Mouse (Mus musculus) limb, embryonic 13.5 days (tissue): ENCODE measurements around the gene Ccdc74a. TPM values are rescaled to one million over a fixed set of nuclear protein-coding genes. Genes with fewer than 3 reads are reported as not detected.
"Not testable (repeated sequence)": the region's sequence is repeated elsewhere in the genome, so short reads cannot be mapped to it uniquely, and the experiment has no call there.

Experiments
- ATAC-seq: fragments of 200-750 bp; cut with Nextera tagmentation; 2 replicates; pipeline ENCODE4 v1.8.0; 2017; ENCODE audit warnings: low read depth, moderate number of reproducible peaks, moderate TSS enrichment; ENCODE audit not compliant: low FRiP score
- H3K27ac ChIP-seq: fragments of 300-500 bp; sonication (generic); 2 replicates; pipeline ENCODE4 v1.5.1; 2015; ENCODE audit warnings: inconsistent platforms, mild to moderate bottlenecking, moderate library complexity
- H3K27me3 ChIP-seq: fragments of 300-500 bp; sonication (generic); 2 replicates; pipeline ENCODE4 v1.6.1; 2015; ENCODE audit warnings: mild to moderate bottlenecking, inconsistent platforms
- H3K36me3 ChIP-seq: fragments of 300-500 bp; sonication (generic); 2 replicates; pipeline ENCODE4 v1.6.1; 2015; ENCODE audit warnings: inconsistent platforms, mild to moderate bottlenecking, moderate library complexity
- H3K4me1 ChIP-seq: fragments of 300-500 bp; sonication (generic); 2 replicates; pipeline ENCODE4 v1.6.1; 2015; ENCODE audit warnings: inconsistent platforms
- H3K4me2 ChIP-seq: fragments of 300-500 bp; sonication (generic); replicated peaks from 2 replicates; pipeline ENCODE4 v1.6.1; 2015; ENCODE audit warnings: inconsistent platforms, mild to moderate bottlenecking, moderate library complexity
- H3K4me3 ChIP-seq: fragments of 300-500 bp; sonication (generic); 2 replicates; pipeline ENCODE4 v1.5.1; 2015; ENCODE audit warnings: moderate library complexity, mild to moderate bottlenecking, inconsistent platforms
- H3K9ac ChIP-seq: fragments of 300-500 bp; sonication (generic); 2 replicates; pipeline ENCODE4 v1.6.1; 2015; ENCODE audit warnings: mild to moderate bottlenecking, inconsistent platforms
- H3K9me3 ChIP-seq: fragments of 300-500 bp; sonication (generic); 2 replicates; pipeline ENCODE4 v1.6.1; 2016; ENCODE audit warnings: inconsistent platforms
- WGBS: fragments of 180-500 bp; shearing (Covaris S2); methylation state at CpG from one replicate; pipeline ENCODE4 v1.1.7; 2015; 5-methylcytosine and 5-hydroxymethylcytosine counted together
- polyA plus RNA-seq: library from polyadenylated mRNA; unstranded; fragments of >200 nt; fragmentation: Nextera tagmentation; extraction: Ambion mirVana; gene quantifications from 2 replicates; pipeline ENCODE4 v1.2.1, GENCODE M21; 2015

Gene Ccdc74a
- 9.0 and 9.8 TPM in 2 replicates for polyA plus RNA-seq

GRCm38 (mm10) chr16:17646310-17647114 lies at the start of gene Ccdc74a:
Ccdc74a (plus strand) TSS chr16:17646470.
- peak; percentile 94 for ATAC-seq
- peak within 1 kb of the TSS; percentile 79 for H3K9ac ChIP-seq
- no peaks in the 10 kb centered on the region for H3K27me3 ChIP-seq
- H3K27ac ChIP-seq: peak within 1 kb of the TSS; percentile 15; the same call in 1 of the 2 replicates
- peak within 1 kb of the TSS; percentile 75 for H3K4me2 ChIP-seq
- H3K4me1 ChIP-seq: peaks cover 7% of the 10 kb centered on the region
- peak within 1 kb of the TSS; percentile 58 for H3K4me3 ChIP-seq
- H3K36me3 ChIP-seq: peaks cover 58% of the 10 kb centered on the region
- no peaks in the 10 kb centered on the region for H3K9me3 ChIP-seq
- 2% methylated on average over 48 of the region's 65 CpGs for WGBS

GRCm38 (mm10) chr16:17600944-17601562 lies 45.2 kb upstream of the Ccdc74a start:
- Histone ChIP-seq H3K9me3 (no peaks in the 10 kb centered on the region), H3K27ac (no peak overlapping the region), H3K9ac (no peak overlapping the region), H3K27me3 (no peaks in the 10 kb centered on the region), H3K4me1 (no peaks in the 10 kb centered on the region), H3K36me3 (no peaks in the 10 kb centered on the region), H3K4me2 (no peak overlapping the region), H3K4me3 (no peak overlapping the region)
- ATAC-seq: no peak
- WGBS: 56% methylated on average over 3 of the region's 3 CpGs

GRCm38 (mm10) chr16:17604941-17605340 lies 41.3 kb upstream of the Ccdc74a start:
- Histone ChIP-seq H3K4me1 (no peaks in the 10 kb centered on the region), H3K9ac (no peak overlapping the region), H3K4me3 (no peak overlapping the region), H3K9me3 (no peaks in the 10 kb centered on the region), H3K4me2 (no peak overlapping the region), H3K36me3 (no peaks in the 10 kb centered on the region), H3K27ac (no peak overlapping the region), H3K27me3 (no peaks in the 10 kb centered on the region)
- no peak for ATAC-seq
- 72% methylated on average over 4 of the region's 4 CpGs for WGBS

- 78% methylated on average over 5 of the region's 5 CpGs for WGBS
- no peaks in the 10 kb centered on the region for H3K27me3 ChIP-seq
- H3K4me3 ChIP-seq: no peak overlapping the region
- no peaks in the 10 kb centered on the region for H3K36me3 ChIP-seq
- no peak overlapping the region for H3K27ac ChIP-seq
- no peak overlapping the region for H3K4me2 ChIP-seq
- no peaks in the 10 kb centered on the region for H3K4me1 ChIP-seq
- H3K9me3 ChIP-seq: no peaks in the 10 kb centered on the region
- no peak for ATAC-seq
- H3K9ac ChIP-seq: no peak overlapping the region
Measured at GRCm38 (mm10) chr16:17605684-17606083, 40.6 kb upstream of the Ccdc74a start.

GRCm38 (mm10) chr16:17611383-17611782 lies 34.9 kb upstream of the Ccdc74a start:
- Histone ChIP-seq H3K9me3 (no peaks in the 10 kb centered on the region), H3K4me2 (no peak overlapping the region), H3K36me3 (no peaks in the 10 kb centered on the region), H3K9ac (no peak overlapping the region), H3K27ac (no peak overlapping the region), H3K4me1 (no peaks in the 10 kb centered on the region), H3K27me3 (no peaks in the 10 kb centered on the region), H3K4me3 (no peak overlapping the region)
- no peak for ATAC-seq
- 66% methylated on average over 4 of the region's 4 CpGs for WGBS

GRCm38 (mm10) chr16:17614740-17615139 lies 31.5 kb upstream of the Ccdc74a start:
- WGBS: 91% methylated on average over 6 of the region's 6 CpGs

GRCm38 (mm10) chr16:17616212-17616611 lies 30.1 kb upstream of the Ccdc74a start:
- 80% methylated on average over 5 of the region's 5 CpGs for WGBS
- H3K9me3 ChIP-seq: no peaks in the 10 kb centered on the region
- ATAC-seq: no peak
- no peak overlapping the region for H3K9ac ChIP-seq
- H3K36me3 ChIP-seq: 0 out of 2 replicates have a peak, but pooled peaks cover 2% of the 10 kb centered on the region
- no peak overlapping the region for H3K27ac ChIP-seq
- 0 out of 2 replicates have a peak, but pooled peaks cover 3% of the 10 kb centered on the region for H3K27me3 ChIP-seq
- peaks cover 18% of the 10 kb centered on the region for H3K4me1 ChIP-seq
- no peak overlapping the region for H3K4me3 ChIP-seq
- no peak overlapping the region for H3K4me2 ChIP-seq

More at GRCm38 (mm10) chr16:17614740-17615139, 31.5 kb upstream of the Ccdc74a start:
- H3K4me1 ChIP-seq, H3K9me3 ChIP-seq, H3K4me2 ChIP-seq, H3K9ac ChIP-seq, H3K4me3 ChIP-seq, H3K36me3 ChIP-seq, ATAC-seq, H3K27me3 ChIP-seq, H3K27ac ChIP-seq: not testable (repeated sequence)

GRCm38 (mm10) chr16:17617922-17618565 lies 28.2 kb upstream of the Ccdc74a start:
- H3K4me1 ChIP-seq: peaks cover 18% of the 10 kb centered on the region
- H3K27me3 ChIP-seq: 0 out of 2 replicates have a peak, but pooled peaks cover 3% of the 10 kb centered on the region
- H3K9me3 ChIP-seq: no peaks in the 10 kb centered on the region
- H3K27ac ChIP-seq: no peak overlapping the region
- ATAC-seq: 0 out of 2 replicates have a peak, but pooled peaks have one; percentile 18
- no peak overlapping the region for H3K9ac ChIP-seq
- no peak overlapping the region for H3K4me3 ChIP-seq
- WGBS: 19% methylated on average over 13 of the region's 13 CpGs
- H3K4me2 ChIP-seq: peak overlapping the region; percentile 45
- H3K36me3 ChIP-seq: peaks cover 18% of the 10 kb centered on the region

GRCm38 (mm10) chr16:17619198-17620105 lies 26.8 kb upstream of the Ccdc74a start, which contains the start of gene Smpd4:
Smpd4 (plus strand) TSS chr16:17619354.
- Histone ChIP-seq H3K36me3 (peaks cover 29% of the 10 kb centered on the region), H3K4me2 (peak within 1 kb of the TSS; percentile 92), H3K27ac (peak within 1 kb of the TSS; percentile 7; the same call in 1 of the 2 replicates), H3K4me1 (peaks cover 18% of the 10 kb centered on the region), H3K4me3 (peak within 1 kb of the TSS; percentile 90), H3K27me3 (0 out of 2 replicates have a peak, but pooled peaks cover 3% of the 10 kb centered on the region), H3K9me3 (no peaks in the 10 kb centered on the region), H3K9ac (peak within 1 kb of the TSS; percentile 91)
- WGBS: 3% methylated on average over 60 of the region's 60 CpGs
- ATAC-seq: peak; percentile 60; the same call in 1 of the 2 replicates

GRCm38 (mm10) chr16:17621936-17622335 lies 24.3 kb upstream of the Ccdc74a start:
- no peak overlapping the region for H3K4me3 ChIP-seq
- H3K36me3 ChIP-seq: peaks cover 49% of the 10 kb centered on the region
- no peak overlapping the region for H3K9ac ChIP-seq
- no peaks in the 10 kb centered on the region for H3K9me3 ChIP-seq
- H3K27ac ChIP-seq: no peak overlapping the region
- peaks cover 18% of the 10 kb centered on the region for H3K4me1 ChIP-seq
- 91% methylated on average over 1 of the region's 1 CpGs for WGBS
- no peak for ATAC-seq
- H3K27me3 ChIP-seq: 0 out of 2 replicates have a peak, but pooled peaks cover 3% of the 10 kb centered on the region
- no peak overlapping the region for H3K4me2 ChIP-seq
